Comparison of ENCODE assay signal across 30 mouse cellular contexts in genomic region chr8:90834321-90834672, GRCm38 (mm10). TPM values are rescaled to one million over a fixed set of nuclear protein-coding genes. Genes with fewer than 3 reads are reported as not detected.
DNase-seq lines count a peak whose midpoint lies in the region; ATAC-seq and TF ChIP-seq lines count a peak whose summit lies in the region.
"Had no signal": no experiment of that assay in that cellular context is flagged by ENCODE, and none has a peak within 500 bp of the region (broad histone marks: within the 10 kb centered on the region; RNA-seq: fewer than 3 reads in every experiment).

No protein-coding gene starts in this region.

- no peak overlapping the region for H3K4me3 ChIP-seq in gastrocnemius, adult 2 months
- H3K4me3 ChIP-seq in E14TG2a.4 (replicated peaks; ENCODE audit: low read length): 0 out of 2 replicates have a peak overlapping the region, but pooled peaks have one; percentile 23
- no peak overlapping the region for H3K4me3 ChIP-seq in midbrain, embryonic 10.5 days
- H3K4me3 ChIP-seq: forebrain, embryonic 15.5 days; stomach, embryonic 15.5 days had no signal

- H3K27me3 ChIP-seq in E14TG2a.4 (ENCODE audit: insufficient read depth, low read length): no peaks in the 10 kb centered on the region
- H3K27me3 ChIP-seq in midbrain, embryonic 10.5 days (ENCODE audit: low read depth, poor library complexity, severe bottlenecking): 0 out of 2 replicates have a peak, but pooled peaks cover 11% of the 10 kb centered on the region
- H3K27me3 ChIP-seq: forebrain, embryonic 15.5 days; stomach, embryonic 15.5 days had no signal

- peaks cover 56% of the 10 kb centered on the region for H3K4me1 ChIP-seq in E14TG2a.4 (replicated peaks; ENCODE audit: low read depth, low read length)
- peaks cover 28% of the 10 kb centered on the region for H3K4me1 ChIP-seq in midbrain, embryonic 10.5 days

- intact Hi-C loops in gastrocnemius, adult 2 months (cut with DNase I): no loop called here

- peak; percentile 25 for ATAC-seq in granulocyte monocyte progenitor cell, adult 5-6 weeks (replicated peaks; ENCODE audit: poor library complexity, severe bottlenecking)
- peak; percentile 19; the same call in 1 of the 2 replicates for ATAC-seq in megakaryocyte progenitor cell, adult 5-6 weeks (replicated peaks; ENCODE audit: poor library complexity)
- ATAC-seq: forebrain, embryonic 15.5 days; inflammation-experienced regulatory T-cells, adult 6 months; midbrain, embryonic 16.5 days had no signal

- no peaks in the 10 kb centered on the region for H3K9me3 ChIP-seq in E14TG2a.4 (ENCODE audit: low read length)
- no peaks in the 10 kb centered on the region for H3K9me3 ChIP-seq in midbrain, embryonic 10.5 days (replicated peaks)
- H3K9me3 ChIP-seq: forebrain, embryonic 15.5 days; stomach, embryonic 15.5 days had no signal

- H3K36me3 ChIP-seq in E14TG2a.4 (ENCODE audit: insufficient read depth, low read length): no peaks in the 10 kb centered on the region
- H3K36me3 ChIP-seq in midbrain, embryonic 10.5 days: no peaks in the 10 kb centered on the region
- H3K36me3 ChIP-seq: forebrain, embryonic 15.5 days; stomach, embryonic 15.5 days had no signal

- no peak for DNase-seq in gastrocnemius, adult 2 months
- DNase-seq in gastrocnemius, adult 8-10 months (ENCODE audit: low spot score in 2 of 2): no peak
- DNase-seq in lung, postnatal 25 days (ENCODE audit: low spot score): no peak
- no peak for DNase-seq in midbrain, embryonic 10.5 days (ENCODE audit: low spot score)
- DNase-seq in right cerebral cortex, postnatal 14 days: no peak
- DNase-seq: adrenal gland, adult 2 months; cerebellum, adult 8-10 months; cerebellum, postnatal 36 days; embryo, embryonic 11 days; kidney, postnatal 4 days; liver; lung, adult 18-20 months; lung, postnatal 10 days; right cerebral cortex, postnatal 4 days; thymus, postnatal 36 days had no signal

- WGBS in midbrain, embryonic 10.5 days: 87% methylated on average over 3 of the region's 3 CpGs

- H3K27ac ChIP-seq in gastrocnemius, adult 2 months: peak overlapping the region; percentile 67
- no peak overlapping the region for H3K27ac ChIP-seq in midbrain, embryonic 10.5 days (replicated peaks)
- H3K27ac ChIP-seq: forebrain, embryonic 15.5 days; hindbrain, embryonic 14.5 days; stomach, embryonic 15.5 days had no signal

- no peak for TF ChIP-seq CTCF in gastrocnemius, adult 2 months (IDR thresholded peaks at IDR 0.05)
- TF ChIP-seq CTCF in E14TG2a.4 (conservative IDR thresholded peaks at IDR 0.05; ENCODE audit: low read length): no peak

RNA-seq across cellular contexts. Expression of gene Chd9, which starts 6.1 kb away (rescaled TPM):
- 10 to 100 TPM; 47.2 to 49.5 TPM for total RNA-seq in gastrocnemius, adult 2 months (2021)
- 10 to 100 TPM; 23.6 to 35.7 (median 27.6) TPM for total RNA-seq in gastrocnemius, adult 8-10 months (2022)
- 108 and 162 TPM in 2 replicates for total RNA-seq in granulocyte monocyte progenitor cell, adult 5-6 weeks (2014; fragmentation: Nextera tagmentation)
- 55.7 and 75.6 TPM in 2 replicates for total RNA-seq in granulocyte monocyte progenitor cell, adult 5-6 weeks (2017)
- 121 and 145 TPM in 2 replicates for total RNA-seq in megakaryocyte progenitor cell, adult 5-6 weeks (2015)
- 47.6 and 62.6 TPM in 2 replicates for total RNA-seq in megakaryocyte progenitor cell, adult 5-6 weeks (2017)
- polyA plus RNA-seq in midbrain, embryonic 10.5 days (2016; fragmentation: Nextera tagmentation; extraction: Ambion mirVana): 29.0 and 37.6 TPM in 2 replicates

RNA-seq across cellular contexts. Expression of gene Gm19935, which starts 17.1 kb away (rescaled TPM):
- not detected for total RNA-seq in gastrocnemius, adult 2 months (2021)
- not detected for total RNA-seq in gastrocnemius, adult 8-10 months (2022)
- not detected in 2 replicates for total RNA-seq in granulocyte monocyte progenitor cell, adult 5-6 weeks (2014; fragmentation: Nextera tagmentation)
- not detected in 2 replicates for total RNA-seq in granulocyte monocyte progenitor cell, adult 5-6 weeks (2017)
- not detected in 2 replicates for total RNA-seq in megakaryocyte progenitor cell, adult 5-6 weeks (2015)
- not detected in 2 replicates for total RNA-seq in megakaryocyte progenitor cell, adult 5-6 weeks (2017)
- polyA plus RNA-seq in midbrain, embryonic 10.5 days (2016; fragmentation: Nextera tagmentation; extraction: Ambion mirVana): not detected in 2 replicates
- total RNA-seq: adrenal gland, adult 2 months; gastrocnemius, postnatal 25 days; heart, adult 8-10 months; heart, postnatal 25 days; megakaryocyte-erythroid progenitor cell, adult 5-6 weeks; MEL had no signal
- polyA plus RNA-seq: adrenal gland, adult 2 months; heart, embryonic 14.5 days; inflammation-experienced regulatory T-cells, adult 6 months; kidney, embryonic 14.5 days; stomach, embryonic 15.5 days had no signal
